Mouse (Mus musculus): ENCODE measurements at regions not wholly inside any gene's neighbourhood (a gene's known extent, or its start where the extent isn't known, plus 50 kb on each side); places are given as distances from the start of the nearest gene placed in this dataset.

DNA sequence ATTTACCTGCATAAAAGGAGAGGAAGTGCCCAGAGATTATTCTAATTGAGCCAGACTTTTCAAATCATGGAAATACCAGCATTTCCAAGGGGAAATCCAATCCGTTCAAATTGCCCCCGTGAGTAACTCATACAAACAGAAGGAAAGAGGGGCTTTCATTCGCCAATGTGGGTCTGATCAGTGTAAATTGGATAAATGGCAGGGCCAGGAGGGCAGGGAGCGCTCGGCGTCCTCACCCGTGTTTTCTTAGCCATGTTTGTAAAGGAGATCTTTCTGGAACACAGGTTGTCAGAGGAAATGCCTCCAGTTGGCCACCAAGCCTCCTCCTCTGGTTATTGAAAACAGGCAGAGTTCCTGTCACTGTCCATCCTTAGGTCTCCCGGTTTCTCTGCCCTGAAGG is 286.1 kb downstream of the Mycn start:
- TF ChIP-seq CTCF (IDR thresholded peaks at IDR 0.05; ENCODE audit: low read depth) (no peak), EP300 (IDR thresholded peaks at IDR 0.05; ENCODE audit: low read depth) (no peak)
